15 mouse cellular contexts compared by ENCODE assay signal in genomic region chr10:115469040-115469439, GRCm38 (mm10).
A peak's percentile ranks its signal among the peaks of the same experiment; 100 is the strongest.
DNase-seq lines count a peak whose midpoint lies in the region; ATAC-seq lines count a peak whose summit lies in the region.
"Had no signal": no experiment of that assay in that cellular context is flagged by ENCODE, and none has a peak within 500 bp of the region (broad histone marks: within the 10 kb centered on the region; RNA-seq: fewer than 3 reads in every experiment).

No protein-coding gene starts in this region.

- H3K4me1 ChIP-seq in hindbrain, embryonic 11.5 days (replicated peaks; ENCODE audit: control insufficient read depth, insufficient read depth, low read length): no peaks in the 10 kb centered on the region
- H3K4me1 ChIP-seq in hindbrain, embryonic 10.5 days (replicated peaks): peaks cover 14% of the 10 kb centered on the region
- no peaks in the 10 kb centered on the region for H3K4me1 ChIP-seq in forebrain, embryonic 14.5 days (ENCODE audit: control insufficient read depth, insufficient read depth, low read length)
- no peaks in the 10 kb centered on the region for H3K4me1 ChIP-seq in midbrain, embryonic 15.5 days

- ATAC-seq in hindbrain, embryonic 11.5 days (ENCODE audit: low FRiP score): peak; percentile 82
- ATAC-seq in forebrain, embryonic 14.5 days: peak; percentile 96
- ATAC-seq in midbrain, embryonic 15.5 days (replicated peaks): peak; percentile 88
- ATAC-seq: intestine, postnatal 0 days; Patski had no signal

- no peak overlapping the region for H3K4me2 ChIP-seq in hindbrain, embryonic 11.5 days (replicated peaks; ENCODE audit: low read depth, low read length)
- no peak overlapping the region for H3K4me2 ChIP-seq in forebrain, embryonic 14.5 days (ENCODE audit: low read length)
- no peak overlapping the region for H3K4me2 ChIP-seq in midbrain, embryonic 15.5 days

- peak; percentile 25 for DNase-seq in hindbrain, embryonic 11.5 days (ENCODE audit: low spot score)
- DNase-seq in hindbrain, embryonic 10.5 days (ENCODE audit: low spot score): no peak
- peak; percentile 89 for DNase-seq in ES-CJ7 (ENCODE audit: low read depth, low spot score)
- DNase-seq in forebrain, embryonic 14.5 days (ENCODE audit: low spot score): peak; percentile 95
- no peak for DNase-seq in thymus, adult 18-20 months
- no peak for DNase-seq in layer of hippocampus, postnatal 14 days (ENCODE audit: low spot score in 2 of 2)
- DNase-seq in gastrocnemius, postnatal 10 days: no peak
- DNase-seq: adrenal gland, postnatal 25 days; gastrocnemius, adult 2 months; layer of hippocampus, adult 9-11 months; lung, postnatal 10 days had no signal

- no peak overlapping the region for H3K4me3 ChIP-seq in hindbrain, embryonic 11.5 days (ENCODE audit: low read depth, low read length)
- H3K4me3 ChIP-seq in hindbrain, embryonic 10.5 days: no peak overlapping the region
- H3K4me3 ChIP-seq in forebrain, embryonic 14.5 days (ENCODE audit: low read depth, low read length): no peak overlapping the region
- no peak overlapping the region for H3K4me3 ChIP-seq in midbrain, embryonic 15.5 days
- H3K4me3 ChIP-seq: gastrocnemius, adult 2 months; myocyte had no signal

- H3K36me3 ChIP-seq in hindbrain, embryonic 11.5 days (ENCODE audit: control insufficient read depth, insufficient read depth, low read length): no peaks in the 10 kb centered on the region
- no peaks in the 10 kb centered on the region for H3K36me3 ChIP-seq in hindbrain, embryonic 10.5 days
- H3K36me3 ChIP-seq in forebrain, embryonic 14.5 days (ENCODE audit: control insufficient read depth, insufficient read depth, low read length): no peaks in the 10 kb centered on the region
- H3K36me3 ChIP-seq in midbrain, embryonic 15.5 days (replicated peaks): no peaks in the 10 kb centered on the region

- H3K9ac ChIP-seq in hindbrain, embryonic 11.5 days (ENCODE audit: low read depth, low read length): no peak overlapping the region
- no peak overlapping the region for H3K9ac ChIP-seq in forebrain, embryonic 14.5 days (ENCODE audit: low read length)
- H3K9ac ChIP-seq in midbrain, embryonic 15.5 days: no peak overlapping the region

- no peaks in the 10 kb centered on the region for H3K27me3 ChIP-seq in hindbrain, embryonic 11.5 days (ENCODE audit: control insufficient read depth, insufficient read depth, low read length)
- 0 out of 2 replicates have a peak, but pooled peaks cover 3% of the 10 kb centered on the region for H3K27me3 ChIP-seq in hindbrain, embryonic 10.5 days (ENCODE audit: insufficient read depth, poor library complexity, severe bottlenecking)
- H3K27me3 ChIP-seq in forebrain, embryonic 14.5 days (replicated peaks; ENCODE audit: control insufficient read depth, insufficient read depth, low read length): peaks cover 74% of the 10 kb centered on the region
- no peaks in the 10 kb centered on the region; the same call in none of the 2 replicates for H3K27me3 ChIP-seq in midbrain, embryonic 15.5 days (replicated peaks)

- H3K27ac ChIP-seq in hindbrain, embryonic 11.5 days (ENCODE audit: low read depth, low read length): no peak overlapping the region
- no peak overlapping the region for H3K27ac ChIP-seq in hindbrain, embryonic 10.5 days
- H3K27ac ChIP-seq in forebrain, embryonic 14.5 days (ENCODE audit: low read depth, low read length): no peak overlapping the region
- no peak overlapping the region for H3K27ac ChIP-seq in midbrain, embryonic 15.5 days
- H3K27ac ChIP-seq: gastrocnemius, adult 2 months had no signal

- no peaks in the 10 kb centered on the region for H3K9me3 ChIP-seq in hindbrain, embryonic 11.5 days (ENCODE audit: control insufficient read depth, low read length)
- no peaks in the 10 kb centered on the region for H3K9me3 ChIP-seq in hindbrain, embryonic 10.5 days
- no peaks in the 10 kb centered on the region for H3K9me3 ChIP-seq in forebrain, embryonic 14.5 days (replicated peaks; ENCODE audit: control insufficient read depth, low read length)
- no peaks in the 10 kb centered on the region for H3K9me3 ChIP-seq in midbrain, embryonic 15.5 days

- 16% methylated on average over 7 of the region's 7 CpGs for WGBS in hindbrain, embryonic 11.5 days
- WGBS in hindbrain, embryonic 10.5 days: 17% methylated on average over 7 of the region's 7 CpGs
- 4% methylated on average over 7 of the region's 7 CpGs for WGBS in forebrain, embryonic 14.5 days
- 16% methylated on average over 7 of the region's 7 CpGs for WGBS in midbrain, embryonic 15.5 days

Comparison
In these comparisons a context has a peak if more than half of its experiments do, and no peak if none do; other contexts are left out.
1. DNase-seq: peak in hindbrain, embryonic 11.5 days (single experiment), ES-CJ7 (single experiment) and forebrain, embryonic 14.5 days (single experiment); none in hindbrain, embryonic 10.5 days (single experiment), thymus, adult 18-20 months (0 of 2), layer of hippocampus, postnatal 14 days (0 of 2) and gastrocnemius, postnatal 10 days (single experiment).
2. Peak in every context shown above with its lines, with median percentiles within 50 percentile points of each other: ATAC-seq.